Mouse (Mus musculus): Measurements from ENCODE around the gene Rnf187.
"Not testable (repeated sequence)": the region's sequence is repeated elsewhere in the genome, so short reads cannot be mapped to it uniquely, and the experiment has no call there.

DNA sequence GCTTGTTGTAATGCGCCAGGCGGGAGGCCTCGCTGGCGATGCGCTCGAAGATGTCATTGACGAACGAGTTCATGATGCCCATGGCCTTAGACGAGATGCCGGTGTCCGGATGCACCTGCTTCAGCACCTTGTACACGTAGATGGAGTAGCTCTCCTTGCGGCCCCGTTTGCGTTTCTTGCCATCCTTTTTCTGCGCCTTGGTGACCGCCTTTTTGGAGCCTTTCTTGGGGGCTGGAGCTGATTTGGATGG lies 15.4 kb upstream of the Rnf187 start:
- not testable (repeated sequence) for TF ChIP-seq CTCF (IDR thresholded peaks at IDR 0.05; ENCODE audit: borderline replicate concordance, insufficient read depth, low read length); POLR2A (IDR thresholded peaks at IDR 0.05; ENCODE audit: low read depth, low read length)

All from embryonic fibroblast, embryonic 13.5 days (primary cell).